Mouse (Mus musculus) neural tube, embryonic 15.5 days (tissue): Measurements from ENCODE around the gene St7. TPM values are rescaled to one million over a fixed set of nuclear protein-coding genes. Genes with fewer than 3 reads are reported as not detected.
A peak's percentile ranks its signal among the peaks of the same experiment; 100 is the strongest.

Experiments
- ATAC-seq: fragments of 200-750 bp; cut with Nextera tagmentation; 2 replicates; pipeline ENCODE4 v1.8.0; 2017; ENCODE audit warnings: mild to moderate bottlenecking, moderate TSS enrichment, moderate library complexity; ENCODE audit not compliant: low FRiP score
- H3K27ac ChIP-seq: fragments of 300-500 bp; sonication (generic); replicated peaks from 2 replicates; pipeline ENCODE4 v1.5.1; 2015; ENCODE audit warnings: mild to moderate bottlenecking, inconsistent platforms
- H3K27me3 ChIP-seq: fragments of 300-500 bp; sonication (generic); replicated peaks from 2 replicates; pipeline ENCODE4 v1.6.1; 2015; ENCODE audit warnings: inconsistent platforms
- H3K36me3 ChIP-seq: fragments of 300-500 bp; sonication (generic); 2 replicates; pipeline ENCODE4 v1.6.1; 2015; ENCODE audit warnings: inconsistent platforms
- H3K4me1 ChIP-seq: fragments of 300-500 bp; sonication (generic); 2 replicates; pipeline ENCODE4 v1.6.1; 2015; ENCODE audit warnings: inconsistent platforms
- H3K4me2 ChIP-seq: fragments of 300-500 bp; sonication (generic); 2 replicates; pipeline ENCODE4 v1.6.1; 2015; ENCODE audit warnings: inconsistent platforms, mild to moderate bottlenecking, moderate library complexity
- H3K4me3 ChIP-seq: fragments of 300-500 bp; sonication (generic); replicated peaks from 2 replicates; pipeline ENCODE4 v1.5.1; 2015; ENCODE audit warnings: mild to moderate bottlenecking, inconsistent platforms
- H3K9ac ChIP-seq: fragments of 300-500 bp; sonication (generic); replicated peaks from 2 replicates; pipeline ENCODE4 v1.6.1; 2015; ENCODE audit warnings: mild to moderate bottlenecking, inconsistent platforms
- H3K9me3 ChIP-seq: fragments of 300-500 bp; sonication (generic); replicated peaks from 2 replicates; pipeline ENCODE4 v1.6.1; 2016; ENCODE audit warnings: inconsistent platforms
- WGBS: fragments of 180-500 bp; shearing (Covaris S2); methylation state at CpG from one replicate; pipeline ENCODE4 v1.1.7; 2015; ENCODE audit warnings: mixed read lengths; 5-methylcytosine and 5-hydroxymethylcytosine counted together
- polyA plus RNA-seq: library from polyadenylated mRNA; unstranded; fragments of >200 nt; fragmentation: Nextera tagmentation; extraction: Ambion mirVana; gene quantifications from 2 replicates; pipeline ENCODE4 v1.2.1, GENCODE M21; 2015

The St7 gene
- polyA plus RNA-seq, 1 experiment from 2014 or later: 59.2 TPM

DNA sequence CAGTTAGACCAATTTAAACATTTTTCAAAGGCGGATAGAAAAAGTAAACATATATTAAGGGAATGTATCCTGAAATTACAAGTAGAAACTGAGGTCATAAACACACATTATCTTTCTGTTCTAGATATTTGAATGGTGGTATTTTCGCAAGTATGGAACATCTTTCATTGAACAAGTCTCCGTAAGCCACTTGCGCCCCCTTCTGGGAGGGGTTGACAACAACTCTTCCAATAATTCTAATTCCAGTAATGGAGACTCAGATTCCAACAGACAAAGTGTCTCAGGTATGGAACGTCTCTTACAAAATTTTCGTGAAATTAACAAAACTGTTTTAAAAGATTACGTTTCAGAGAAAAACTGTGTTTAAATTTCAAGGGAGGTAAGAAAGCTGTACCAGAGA is 141.8 kb downstream of the St7 start:
- Histone ChIP-seq H3K4me1 (peaks cover 8% of the 10 kb centered on the region), H3K9ac (no peak overlapping the region), H3K27ac (no peak overlapping the region), H3K4me3 (no peak overlapping the region), H3K36me3 (peaks cover 10% of the 10 kb centered on the region; the same call in 1 of the 2 replicates), H3K4me2 (no peak overlapping the region), H3K9me3 (no peaks in the 10 kb centered on the region), H3K27me3 (no peaks in the 10 kb centered on the region)
- 39% methylated on average over 7 of the region's 7 CpGs for WGBS
- no peak for ATAC-seq

- ATAC-seq: peak; percentile 62; the same call in 1 of the 2 replicates
- no peak overlapping the region for H3K9ac ChIP-seq
- H3K4me3 ChIP-seq: no peak overlapping the region
- H3K36me3 ChIP-seq: 0 out of 2 replicates have a peak, but pooled peaks cover 2% of the 10 kb centered on the region
- H3K27me3 ChIP-seq: no peaks in the 10 kb centered on the region
- H3K4me2 ChIP-seq: no peak overlapping the region
- H3K9me3 ChIP-seq: no peaks in the 10 kb centered on the region
- H3K4me1 ChIP-seq: peaks cover 8% of the 10 kb centered on the region
- no peak overlapping the region; the same call in 1 of the 2 replicates for H3K27ac ChIP-seq
- 24% methylated on average over 6 of the region's 6 CpGs for WGBS
Observed at GRCm38 (mm10) chr6:17835693-17836092, 143.0 kb downstream of the St7 start.

GRCm38 (mm10) chr6:17837676-17838075 is 144.9 kb downstream of the St7 start:
- ATAC-seq: no peak
- Histone ChIP-seq H3K9me3 (no peaks in the 10 kb centered on the region), H3K27ac (no peak overlapping the region), H3K27me3 (no peaks in the 10 kb centered on the region), H3K36me3 (no peaks in the 10 kb centered on the region), H3K4me3 (no peak overlapping the region), H3K4me1 (peaks cover 8% of the 10 kb centered on the region), H3K4me2 (no peak overlapping the region), H3K9ac (no peak overlapping the region)
- 89% methylated on average over 1 of the region's 1 CpGs for WGBS

- peaks cover 6% of the 10 kb centered on the region for H3K4me1 ChIP-seq
- H3K36me3 ChIP-seq: no peaks in the 10 kb centered on the region
- H3K9me3 ChIP-seq: no peaks in the 10 kb centered on the region
- WGBS: 85% methylated on average over 29 of the region's 29 CpGs
- H3K9ac ChIP-seq: no peak overlapping the region
- ATAC-seq: no peak
- no peak overlapping the region for H3K27ac ChIP-seq
- no peak overlapping the region for H3K4me2 ChIP-seq
- H3K4me3 ChIP-seq: no peak overlapping the region
- no peaks in the 10 kb centered on the region for H3K27me3 ChIP-seq
Observed at GRCm38 (mm10) chr6:17840431-17840830, 147.7 kb downstream of the St7 start.

GRCm38 (mm10) chr6:17842759-17843158 is 150.0 kb downstream of the St7 start:
- ATAC-seq: no peak
- Histone ChIP-seq H3K36me3 (peaks cover 9% of the 10 kb centered on the region), H3K4me3 (no peak overlapping the region), H3K4me1 (no peaks in the 10 kb centered on the region), H3K27ac (no peak overlapping the region), H3K9me3 (no peaks in the 10 kb centered on the region), H3K27me3 (no peaks in the 10 kb centered on the region), H3K4me2 (no peak overlapping the region), H3K9ac (no peak overlapping the region)
- WGBS: 33% methylated on average over 3 of the region's 3 CpGs

GRCm38 (mm10) chr6:17851316-17851715 is 158.6 kb downstream of the St7 start:
- no peak overlapping the region for H3K4me2 ChIP-seq
- H3K36me3 ChIP-seq: peaks cover 21% of the 10 kb centered on the region
- H3K27ac ChIP-seq: no peak overlapping the region
- H3K9me3 ChIP-seq: no peaks in the 10 kb centered on the region
- no peaks in the 10 kb centered on the region for H3K4me1 ChIP-seq
- H3K9ac ChIP-seq: no peak overlapping the region
- ATAC-seq: no peak
- no peak overlapping the region for H3K4me3 ChIP-seq
- H3K27me3 ChIP-seq: no peaks in the 10 kb centered on the region
- 74% methylated on average over 2 of the region's 2 CpGs for WGBS

- Histone ChIP-seq H3K27me3 (no peaks in the 10 kb centered on the region), H3K4me2 (no peak overlapping the region), H3K27ac (no peak overlapping the region), H3K4me3 (no peak overlapping the region), H3K36me3 (peaks cover 18% of the 10 kb centered on the region), H3K9me3 (no peaks in the 10 kb centered on the region), H3K4me1 (no peaks in the 10 kb centered on the region), H3K9ac (no peak overlapping the region)
- no peak for ATAC-seq
- 92% methylated on average over 5 of the region's 5 CpGs for WGBS
Observed at GRCm38 (mm10) chr6:17853587-17854274, 161.0 kb downstream of the St7 start.

- H3K27ac ChIP-seq: no peak overlapping the region
- H3K27me3 ChIP-seq: no peaks in the 10 kb centered on the region
- WGBS: 98% methylated on average over 2 of the region's 2 CpGs
- no peak for ATAC-seq
- no peak overlapping the region for H3K9ac ChIP-seq
- no peak overlapping the region for H3K4me2 ChIP-seq
- H3K9me3 ChIP-seq: no peaks in the 10 kb centered on the region
- no peak overlapping the region for H3K4me3 ChIP-seq
- H3K36me3 ChIP-seq: peaks cover 23% of the 10 kb centered on the region
- H3K4me1 ChIP-seq: no peaks in the 10 kb centered on the region
Observed at GRCm38 (mm10) chr6:17855616-17856015, 162.9 kb downstream of the St7 start.

DNA sequence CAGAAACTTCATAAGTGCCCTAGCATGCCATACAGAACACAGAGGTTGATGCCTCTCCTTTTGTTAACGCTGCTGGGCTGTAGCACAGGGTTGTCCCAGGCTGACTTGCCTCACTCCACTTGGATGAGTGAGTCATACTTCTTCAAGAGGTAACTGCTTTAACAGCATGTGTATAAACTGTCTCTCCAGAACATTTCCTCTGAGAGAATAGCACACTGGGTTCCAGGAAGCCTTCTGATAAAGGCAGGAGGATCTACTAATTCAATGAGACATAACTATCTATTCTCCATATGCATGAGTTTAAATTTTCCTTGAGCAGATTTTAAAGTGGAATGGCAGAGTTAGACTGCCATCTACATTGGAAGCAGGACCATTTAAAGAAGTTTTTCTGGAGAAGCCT is 166.8 kb downstream of the St7 start:
- H3K27me3 ChIP-seq: no peaks in the 10 kb centered on the region
- no peak overlapping the region for H3K4me2 ChIP-seq
- no peak for ATAC-seq
- H3K27ac ChIP-seq: no peak overlapping the region
- H3K4me3 ChIP-seq: no peak overlapping the region
- no peaks in the 10 kb centered on the region for H3K4me1 ChIP-seq
- 90% methylated on average over 1 of the region's 1 CpGs for WGBS
- no peaks in the 10 kb centered on the region for H3K9me3 ChIP-seq
- H3K36me3 ChIP-seq: peaks cover 21% of the 10 kb centered on the region
- no peak overlapping the region for H3K9ac ChIP-seq

DNA sequence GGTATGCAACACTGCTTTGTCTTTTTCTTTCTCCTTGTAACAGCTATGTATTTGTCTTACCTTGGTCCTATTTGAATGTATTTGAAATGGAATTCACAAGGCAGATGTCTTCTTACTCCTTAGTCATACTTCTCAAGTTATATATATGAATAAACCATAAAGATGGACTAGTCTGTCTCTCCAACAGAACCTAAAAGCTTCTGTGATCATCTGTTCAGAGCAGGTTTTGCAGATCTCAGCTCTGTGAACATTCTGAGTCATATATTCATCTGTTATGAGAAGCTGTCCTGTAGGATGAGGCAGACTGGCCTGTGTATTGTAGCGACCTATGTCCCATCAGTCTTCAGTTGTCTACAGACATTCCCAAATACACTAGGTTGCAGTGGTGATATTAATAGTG is 167.7 kb downstream of the St7 start:
- 95% methylated on average over 1 of the region's 1 CpGs for WGBS
- Histone ChIP-seq H3K4me3 (no peak overlapping the region), H3K4me1 (no peaks in the 10 kb centered on the region), H3K36me3 (peaks cover 21% of the 10 kb centered on the region), H3K4me2 (no peak overlapping the region), H3K9me3 (no peaks in the 10 kb centered on the region), H3K9ac (no peak overlapping the region), H3K27ac (no peak overlapping the region), H3K27me3 (no peaks in the 10 kb centered on the region)
- ATAC-seq: no peak

- Histone ChIP-seq H3K4me1 (no peaks in the 10 kb centered on the region), H3K27me3 (no peaks in the 10 kb centered on the region), H3K4me2 (no peak overlapping the region), H3K27ac (no peak overlapping the region), H3K9ac (no peak overlapping the region), H3K4me3 (no peak overlapping the region), H3K36me3 (peaks cover 32% of the 10 kb centered on the region), H3K9me3 (no peaks in the 10 kb centered on the region)
- WGBS: 78% methylated on average over 1 of the region's 1 CpGs
- no peak for ATAC-seq
Observed at GRCm38 (mm10) chr6:17867796-17868195, 175.1 kb downstream of the St7 start.

DNA sequence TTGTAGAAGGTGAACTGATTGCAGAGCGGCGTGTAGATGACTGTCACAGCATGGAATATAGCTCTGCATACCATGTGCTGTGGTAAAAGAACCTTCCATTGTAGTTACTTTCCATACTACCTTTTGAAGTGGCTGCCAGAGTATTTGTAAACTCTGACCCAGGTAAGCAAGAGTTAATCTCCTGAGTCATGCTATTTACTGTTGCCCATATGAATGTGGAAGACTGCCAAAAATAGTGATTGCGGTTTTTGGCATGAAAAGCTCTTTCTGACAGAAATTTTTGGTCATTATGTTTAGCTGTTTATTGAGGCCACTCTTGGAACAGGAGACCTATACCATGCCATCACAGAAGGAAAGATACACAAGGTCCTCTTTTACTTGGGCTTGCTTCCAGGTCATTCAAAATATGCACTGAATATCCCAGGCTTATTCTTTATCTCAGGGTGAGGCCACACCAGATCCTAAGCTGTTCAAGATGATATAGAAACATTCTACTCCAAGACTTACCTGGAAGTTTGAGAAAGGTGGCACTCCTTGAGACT is 179.2 kb downstream of the St7 start:
- peaks cover 29% of the 10 kb centered on the region for H3K36me3 ChIP-seq
- no peak overlapping the region for H3K4me3 ChIP-seq
- H3K9ac ChIP-seq: no peak overlapping the region
- H3K9me3 ChIP-seq: no peaks in the 10 kb centered on the region
- H3K27ac ChIP-seq: no peak overlapping the region
- H3K4me1 ChIP-seq: peaks cover 11% of the 10 kb centered on the region
- no peak overlapping the region for H3K4me2 ChIP-seq
- ATAC-seq: no peak
- WGBS: 90% methylated on average over 3 of the region's 3 CpGs
- H3K27me3 ChIP-seq: no peaks in the 10 kb centered on the region
